Mouse (Mus musculus) gastrocnemius, adult 2 months (tissue): Measurements from ENCODE around the gene Capn3. TPM values are rescaled to one million over a fixed set of nuclear protein-coding genes. Genes with fewer than 3 reads are reported as not detected.

ENCODE experiments used
- DNase-seq: peaks from one replicate; pipeline ENCODE4 v3.0.0; 2022
- H3K27ac ChIP-seq: fragments of 200-600 bp; 2 replicates; pipeline ENCODE4 v1.8.1; 2022; ENCODE audit warnings: mild to moderate bottlenecking
- H3K4me3 ChIP-seq: fragments of 200-600 bp; 2 replicates; pipeline ENCODE4 v1.8.1; 2022; ENCODE audit warnings: mild to moderate bottlenecking, moderate library complexity
- CTCF ChIP-seq: fragments of 200-600 bp; IDR thresholded peaks from 2 replicates; pipeline ENCODE4 v1.8.1; 2022; ENCODE audit warnings: antibody characterized with exemption, mild to moderate bottlenecking, moderate library complexity
- intact Hi-C: fragments of 180-260 bp; cut with DNase I; formaldehyde crosslinking; loops from one replicate; pipeline ENCODE4 v1.15.1; 2025
- long read RNA-seq, 2 experiments: library from polyadenylated mRNA; stranded (forward); transcript quantifications; one replicate each; pipeline ENCODE4 v2.0.0; 2021
- total RNA-seq, 2 experiments: library from RNA; stranded (reverse); gene quantifications; 2 replicates each; pipeline ENCODE4 v1.2.3; 2021

Gene Capn3
- 100 to 1,000 TPM; 126 to 149 TPM for total RNA-seq
- long read RNA-seq, experiment 1, partial matches to known transcripts = 5 of 7 reads
- long read RNA-seq, experiment 1, other reads (novel, unspliced or antisense) = 2 of 7 reads
- long read RNA-seq, experiment 2, partial matches to known transcripts = 3 of 8 reads
- long read RNA-seq, experiment 2, other reads (novel, unspliced or antisense) = 5 of 8 reads

DNA sequence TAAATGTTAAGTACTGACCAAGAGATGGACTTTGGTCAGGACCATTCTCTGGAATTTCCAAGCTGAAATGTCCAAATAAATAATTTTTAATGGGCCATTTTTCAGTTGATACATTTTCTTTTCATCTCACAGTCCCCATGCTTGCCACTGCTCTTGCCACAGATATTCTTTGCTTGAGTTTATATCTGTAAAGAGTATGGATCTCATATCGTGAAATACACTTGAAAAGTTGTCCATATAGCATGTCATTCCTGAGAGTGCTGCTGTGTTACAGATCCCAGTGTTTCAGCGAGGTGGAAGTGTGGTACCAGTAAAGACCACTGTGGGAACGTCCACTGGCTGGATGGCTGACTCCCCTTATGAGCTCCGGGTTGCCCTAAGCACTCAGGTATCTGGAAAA is at the start of gene Capn3:
Capn3 (plus strand) TSS at position 301 of the 400 bp plus-strand sequence.
- intact Hi-C loops = no loop called here
- no peak for TF ChIP-seq CTCF
- no peak for DNase-seq
- H3K27ac ChIP-seq = no peak within 1 kb of the TSS
- H3K4me3 ChIP-seq = no peak within 1 kb of the TSS

DNA sequence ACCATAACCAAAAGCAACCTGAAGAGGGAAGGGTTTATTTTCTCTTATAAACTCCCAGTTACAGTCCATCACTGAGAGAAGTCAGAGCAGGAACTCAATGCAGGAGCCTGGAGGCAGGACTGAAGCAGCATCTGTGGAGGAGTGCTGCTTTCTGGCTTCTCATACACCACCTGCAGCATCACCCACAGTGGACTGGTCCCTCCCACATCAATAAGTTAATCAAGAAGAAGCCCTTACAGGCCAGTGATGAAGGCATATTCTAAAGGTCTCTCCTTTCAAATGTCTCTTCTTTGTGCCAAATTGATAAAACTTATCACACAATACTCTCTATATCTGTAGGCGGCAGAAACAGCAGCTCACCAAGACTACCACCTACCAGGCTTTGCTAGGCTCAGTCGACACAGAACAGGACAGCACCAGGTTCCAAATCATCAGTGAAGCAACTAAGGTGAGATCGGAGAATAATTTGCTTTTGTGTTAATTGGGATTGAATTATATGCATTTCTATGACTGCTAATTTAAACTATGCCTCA is 44.7 kb upstream of the Capn3 start:
- no peak overlapping the region for H3K4me3 ChIP-seq
- no peak for TF ChIP-seq CTCF
- H3K27ac ChIP-seq = no peak overlapping the region
- intact Hi-C loops = no loop called here
- no peak for DNase-seq

DNA sequence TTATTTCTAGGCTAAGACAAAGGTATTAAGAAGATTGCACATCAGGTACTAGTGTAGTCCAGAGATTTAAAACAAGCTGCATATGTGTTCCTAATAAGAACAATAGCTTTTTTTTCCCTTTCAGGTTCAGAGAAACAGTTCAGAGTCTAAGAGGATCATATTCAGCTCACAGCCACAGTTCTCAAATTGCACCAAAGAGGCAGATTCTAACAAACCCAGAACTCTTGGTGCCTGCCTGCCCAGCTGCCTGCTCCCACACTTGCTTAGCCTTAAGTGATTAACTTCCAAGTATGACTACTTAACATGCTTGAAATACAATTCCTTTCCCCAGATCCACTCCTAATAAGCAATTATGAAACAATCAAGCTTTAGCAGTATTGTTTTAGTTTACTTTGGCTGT is 41.7 kb upstream of the Capn3 start:
- H3K4me3 ChIP-seq = no peak overlapping the region
- peak overlapping the region; percentile 89 for H3K27ac ChIP-seq
- intact Hi-C loops = no loop called here
- no peak for DNase-seq
- no peak for TF ChIP-seq CTCF

DNA sequence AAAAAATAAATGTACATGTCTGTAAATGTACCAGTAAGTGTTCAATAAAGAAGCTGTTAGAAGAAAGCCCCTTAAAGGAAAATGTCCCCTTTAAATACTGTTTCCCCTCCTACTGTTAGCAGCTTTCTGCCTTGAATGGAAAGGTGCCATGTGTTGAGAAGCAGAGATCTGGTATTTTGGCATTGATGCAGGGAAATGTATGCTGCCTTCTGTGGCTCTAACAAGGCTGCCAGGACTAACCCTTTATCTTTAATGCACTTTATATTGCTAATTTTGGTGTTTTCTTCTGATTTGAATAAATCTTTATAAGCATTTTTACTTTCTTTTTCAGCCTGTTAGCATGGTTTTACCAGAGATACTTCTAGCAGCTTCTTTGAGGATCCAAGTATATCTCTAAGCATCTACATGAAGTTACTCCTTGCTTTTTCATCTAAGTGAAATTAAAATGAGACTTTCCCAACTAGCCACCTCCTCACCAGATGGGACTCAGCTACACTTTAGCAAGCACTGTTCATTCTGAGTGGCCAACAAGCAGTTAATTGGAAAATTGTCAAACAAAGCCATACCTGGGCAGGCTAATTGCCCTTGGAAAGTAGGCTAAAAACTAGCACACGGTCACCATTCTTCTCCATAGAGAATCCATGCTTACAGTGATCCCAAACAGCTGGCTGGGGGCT is 40.9 kb upstream of the Capn3 start:
- intact Hi-C loops = no loop called here
- Histone ChIP-seq H3K27ac (peak overlapping the region; percentile 89), H3K4me3 (no peak overlapping the region)
- no peak for DNase-seq
- no peak for TF ChIP-seq CTCF

DNA sequence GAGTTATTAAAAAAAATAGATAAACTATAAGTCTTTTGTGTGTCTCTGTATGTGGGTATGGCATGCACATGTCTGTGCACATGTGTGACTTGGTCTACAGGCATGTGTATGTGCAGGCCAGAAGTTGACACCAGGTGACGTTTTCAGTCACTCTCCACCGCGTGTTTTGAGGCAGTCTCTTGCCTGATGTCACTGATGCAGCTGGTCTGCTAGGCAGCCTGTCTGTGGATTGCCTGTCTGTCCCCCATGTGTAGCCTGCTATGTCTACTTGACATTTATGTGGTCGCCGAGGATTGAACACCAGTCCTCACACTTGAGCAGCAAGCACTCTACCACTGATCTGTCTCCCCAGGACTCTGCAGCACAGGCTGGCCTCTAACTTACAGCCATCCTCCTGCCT is 31.4 kb upstream of the Capn3 start:
- intact Hi-C loops = no loop called here
- Histone ChIP-seq H3K4me3 (no peak overlapping the region), H3K27ac (no peak overlapping the region)
- no peak for DNase-seq
- TF ChIP-seq CTCF = no peak

DNA sequence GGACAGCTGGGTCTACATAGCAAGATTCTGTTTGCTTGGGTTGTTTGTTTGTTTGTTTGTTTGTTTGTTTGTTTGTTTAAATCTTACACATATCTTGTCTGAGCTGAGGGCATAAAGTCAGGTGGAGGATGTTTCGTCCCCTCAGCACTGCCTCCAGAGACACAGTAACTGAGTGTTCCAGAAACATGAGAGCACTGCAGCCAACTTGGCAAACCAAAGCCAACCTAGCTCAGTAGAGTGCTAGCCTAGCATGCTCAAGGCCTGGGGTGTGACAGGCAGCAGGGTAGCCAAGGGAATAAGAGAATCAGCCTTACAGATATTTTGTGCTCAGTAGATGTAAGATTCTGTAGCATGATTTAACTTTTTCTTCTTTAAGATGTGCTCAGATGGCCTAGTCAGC is 11.3 kb upstream of the Capn3 start:
- H3K4me3 ChIP-seq = no peak overlapping the region
- intact Hi-C loops = loop anchor here (5.0 kb wide), 1 partner anchor 42 kb away; the partner anchor contains the start of genes Ganc and Tmem87a
- peak; percentile 82 for DNase-seq
- H3K27ac ChIP-seq = peak overlapping the region; percentile 89
- no peak for TF ChIP-seq CTCF

DNA sequence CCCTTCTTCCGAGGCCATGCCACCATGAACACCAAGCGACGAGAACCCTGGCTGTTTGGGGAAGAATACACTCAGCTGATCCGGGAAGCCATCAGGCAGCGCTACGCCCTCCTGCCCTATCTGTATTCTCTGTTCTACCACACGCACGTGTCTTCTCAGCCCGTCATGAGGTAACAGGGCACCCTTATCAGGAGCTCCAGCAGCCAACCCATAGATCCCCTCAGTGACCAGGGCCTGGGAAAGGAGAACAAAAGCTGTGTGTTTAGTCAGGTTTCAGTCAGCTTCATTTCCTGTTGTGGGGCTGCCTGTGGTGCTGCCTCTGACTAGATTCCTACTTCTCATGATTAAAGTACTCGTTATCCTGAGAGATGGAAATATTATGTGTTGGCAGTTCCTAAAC is 9.4 kb upstream of the Capn3 start:
- H3K4me3 ChIP-seq = no peak overlapping the region
- peak overlapping the region; percentile 89; the same call in 1 of the 2 replicates for H3K27ac ChIP-seq
- intact Hi-C loops = loop anchor here (2.0 kb wide), 1 partner anchor 14 kb away; no protein-coding TSS in a partner anchor
- no peak for DNase-seq
- TF ChIP-seq CTCF = no peak

DNA sequence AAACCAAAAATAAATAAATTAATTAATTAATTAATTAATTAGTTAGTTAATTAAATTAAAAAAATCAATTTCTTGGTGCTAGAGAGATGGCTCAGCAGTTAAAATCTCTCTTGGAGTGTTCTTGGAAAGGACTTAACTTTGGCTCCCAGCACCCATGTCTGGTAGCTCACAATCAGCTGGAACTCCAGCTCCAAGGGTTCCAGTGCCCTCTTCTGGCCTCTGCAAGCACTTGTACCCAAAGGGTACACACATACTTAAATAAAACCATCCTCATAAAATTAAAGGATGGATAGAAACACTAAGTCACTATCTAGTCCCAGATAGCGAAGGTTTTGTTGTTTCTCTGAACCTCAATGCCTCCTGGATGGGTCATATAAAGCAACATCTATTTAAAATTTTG is 8.5 kb upstream of the Capn3 start:
- no peak for DNase-seq
- intact Hi-C loops = loop anchor here (2.0 kb wide), 1 partner anchor 13 kb away; no protein-coding TSS in a partner anchor
- peak; percentile 37; the same call in 1 of the 2 replicates for TF ChIP-seq CTCF
- H3K4me3 ChIP-seq = no peak overlapping the region
- no peak overlapping the region for H3K27ac ChIP-seq

DNA sequence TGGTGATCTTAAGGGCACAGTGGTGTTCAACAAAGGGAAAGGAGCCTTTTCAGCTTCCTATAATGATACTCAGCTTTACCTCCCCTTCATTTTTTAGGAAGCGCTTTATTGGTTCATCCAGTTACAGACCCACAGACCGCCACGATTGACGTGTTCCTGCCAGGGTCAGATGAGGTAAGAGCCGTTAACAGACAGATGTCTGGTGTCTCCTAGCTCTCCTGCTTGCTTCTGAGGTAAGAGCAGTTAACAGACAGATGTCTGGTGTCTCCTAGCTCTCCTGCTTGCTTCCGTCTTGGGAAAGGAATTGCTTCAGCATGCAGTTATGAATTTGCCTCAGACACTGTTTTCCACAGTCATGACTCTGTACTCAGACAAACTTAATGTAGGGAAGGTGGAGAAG is 5.1 kb upstream of the Capn3 start:
- intact Hi-C loops = no loop called here
- DNase-seq = no peak
- H3K27ac ChIP-seq = no peak overlapping the region
- TF ChIP-seq CTCF = no peak
- H3K4me3 ChIP-seq = no peak overlapping the region

DNA sequence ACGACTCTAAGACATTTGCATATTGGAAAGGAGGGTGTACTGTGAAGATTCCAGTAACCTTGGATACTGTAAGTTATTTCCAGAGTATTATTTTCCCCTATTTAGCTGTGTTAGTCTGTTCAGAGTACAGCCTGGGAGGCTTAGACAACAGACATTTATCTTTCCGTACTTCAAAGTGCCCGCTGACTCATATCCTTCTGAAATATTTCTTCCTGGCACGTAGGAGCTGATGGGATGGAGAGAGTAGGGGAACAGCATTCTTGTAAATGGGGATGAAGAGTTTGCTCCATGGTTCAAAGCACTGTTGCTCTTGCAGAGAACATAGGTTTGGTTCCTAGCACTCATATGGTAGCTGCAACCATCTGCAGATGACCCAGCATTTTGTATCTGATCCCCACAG is 3.2 kb upstream of the Capn3 start:
- DNase-seq = no peak
- TF ChIP-seq CTCF = no peak
- no peak overlapping the region for H3K27ac ChIP-seq
- no peak overlapping the region for H3K4me3 ChIP-seq
- intact Hi-C loops = no loop called here

DNA sequence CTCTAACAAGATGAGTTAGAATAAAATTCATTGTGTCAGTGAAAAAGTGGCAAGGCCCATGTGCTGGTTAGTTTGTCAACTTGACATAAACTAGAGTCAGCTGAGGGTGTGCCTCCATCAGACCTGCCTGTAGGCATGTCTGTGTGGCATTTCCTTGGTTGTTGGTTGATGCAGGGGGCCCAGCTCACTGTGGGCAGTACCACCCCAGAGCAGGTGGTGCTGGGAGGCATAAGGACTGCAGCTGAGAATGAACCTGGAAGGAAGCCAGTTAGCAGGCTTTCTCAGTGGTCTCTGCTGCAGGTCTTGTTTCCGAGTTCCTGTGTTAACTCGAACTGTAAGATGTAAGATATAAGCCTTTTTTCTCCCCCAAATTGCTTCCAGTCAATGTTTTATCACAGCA is 832 bp upstream of the Capn3 start:
- TF ChIP-seq CTCF = no peak
- H3K27ac ChIP-seq = no peak overlapping the region
- intact Hi-C loops = no loop called here
- no peak for DNase-seq
- no peak overlapping the region for H3K4me3 ChIP-seq

DNA sequence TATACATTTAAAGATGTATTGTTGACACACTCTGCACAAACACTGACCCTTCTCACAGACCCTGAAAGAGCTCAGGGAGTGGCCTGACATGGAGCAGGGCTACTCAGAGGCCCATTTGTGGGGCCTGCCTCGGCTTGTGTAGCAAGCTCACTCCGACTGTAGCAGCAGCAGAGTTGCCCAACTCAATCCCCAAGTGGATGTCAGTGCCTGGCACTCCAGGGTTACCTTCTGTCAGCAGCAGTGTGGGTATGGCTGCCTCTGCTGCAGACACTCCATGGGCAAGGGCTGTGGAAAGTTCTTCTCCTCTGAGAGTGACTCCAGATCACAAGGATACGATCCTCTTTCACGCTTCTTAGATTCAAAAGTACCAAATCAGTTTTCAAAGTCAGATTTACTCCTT is 4.4 kb downstream of the Capn3 start:
- H3K27ac ChIP-seq = peak overlapping the region; percentile 98
- intact Hi-C loops = loop anchor here (2.0 kb wide), 1 partner anchor 13 kb away; no protein-coding TSS in a partner anchor
- TF ChIP-seq CTCF = no peak
- peak overlapping the region; percentile 17; the same call in 1 of the 2 replicates for H3K4me3 ChIP-seq
- DNase-seq = peak; percentile 65

DNA sequence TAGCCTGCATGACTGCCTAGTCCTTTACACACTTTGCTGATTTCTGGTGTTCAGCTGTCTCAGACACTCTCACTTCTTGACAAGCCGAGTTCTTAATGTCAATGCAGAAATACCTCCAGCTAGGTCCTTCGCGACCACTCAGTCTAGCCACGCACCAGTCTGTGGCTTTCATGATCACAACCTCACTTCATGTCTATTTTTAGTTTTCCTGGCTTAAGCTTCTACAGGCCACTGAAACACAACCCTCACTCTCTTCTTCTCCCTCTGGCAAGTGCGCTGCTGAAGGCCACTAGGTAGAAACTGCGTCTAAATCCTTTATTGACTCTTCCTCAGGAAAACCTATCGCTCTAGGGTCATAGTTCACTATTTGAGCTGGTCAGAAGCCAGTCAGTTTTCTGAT is 7.5 kb downstream of the Capn3 start:
- H3K27ac ChIP-seq = peak overlapping the region; percentile 98
- intact Hi-C loops = no loop called here
- no peak for TF ChIP-seq CTCF
- H3K4me3 ChIP-seq = peak overlapping the region; percentile 75
- DNase-seq = peak; percentile 57
